Mouse (Mus musculus): ENCODE measurements around the gene Rfc2. TPM values are rescaled to one million over a fixed set of nuclear protein-coding genes. Genes with fewer than 3 reads are reported as not detected.
"Not testable (repeated sequence)": the region's sequence is repeated elsewhere in the genome, so short reads cannot be mapped to it uniquely, and the experiment has no call there.

Rfc2 gene
- polyA plus RNA-seq, 1 experiment = 124 TPM

DNA sequence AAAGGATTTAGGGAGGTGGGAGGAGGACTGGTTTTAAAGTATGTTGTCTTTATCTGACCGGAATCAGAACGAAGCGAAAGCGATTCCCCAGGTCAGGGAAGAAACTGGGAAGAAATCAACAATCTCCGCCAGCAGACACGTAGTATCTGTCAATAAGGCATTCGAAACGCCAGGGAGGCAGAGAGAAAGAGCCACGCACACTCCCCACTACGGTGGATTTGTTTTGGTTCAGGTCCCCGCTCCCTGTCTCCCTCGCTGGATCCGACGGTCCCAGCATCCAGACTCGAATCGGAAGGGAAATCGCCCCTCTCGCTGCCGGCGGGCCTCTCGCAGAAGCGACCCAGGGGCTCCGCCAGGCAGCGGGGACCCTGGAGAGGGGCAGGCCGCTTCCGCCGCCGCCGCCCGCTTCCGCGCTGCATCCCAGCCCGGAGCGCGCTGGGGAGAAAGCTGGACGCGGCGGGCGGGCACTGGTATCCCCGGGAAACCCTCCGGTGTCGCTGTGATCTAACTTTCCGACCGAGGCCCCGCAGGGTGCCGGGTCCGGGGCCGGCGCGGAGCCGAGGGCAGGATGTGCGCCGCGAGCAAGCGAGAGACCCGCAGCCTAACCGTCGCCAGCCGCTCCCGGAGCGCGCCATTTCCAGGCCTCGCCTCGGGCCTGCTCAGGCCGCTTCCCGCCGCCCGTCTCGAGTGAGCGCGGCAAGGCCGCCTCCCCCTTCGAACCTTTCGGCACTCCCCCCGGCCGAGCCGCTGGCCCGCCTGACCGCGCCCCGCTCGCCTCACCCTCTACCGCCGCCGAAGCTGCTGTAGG lies 57.5 kb downstream of the Rfc2 start:
- Histone ChIP-seq H3K27ac (ENCODE audit: insufficient read depth, low read length) (peak overlapping the region; percentile 71), H3K4me3 (ENCODE audit: insufficient read depth, low read length) (peak overlapping the region; percentile 53), H3K4me1 (ENCODE audit: control insufficient read depth, insufficient read depth, low read length) (peaks cover 4% of the 10 kb centered on the region)
- TF ChIP-seq CTCF (IDR thresholded peaks at IDR 0.05; ENCODE audit: extremely low read depth, insufficient read depth, low read length) (no peak), POLR2A (IDR thresholded peaks at IDR 0.05; ENCODE audit: extremely low read depth, insufficient read depth, low read length) (no peak)

DNA sequence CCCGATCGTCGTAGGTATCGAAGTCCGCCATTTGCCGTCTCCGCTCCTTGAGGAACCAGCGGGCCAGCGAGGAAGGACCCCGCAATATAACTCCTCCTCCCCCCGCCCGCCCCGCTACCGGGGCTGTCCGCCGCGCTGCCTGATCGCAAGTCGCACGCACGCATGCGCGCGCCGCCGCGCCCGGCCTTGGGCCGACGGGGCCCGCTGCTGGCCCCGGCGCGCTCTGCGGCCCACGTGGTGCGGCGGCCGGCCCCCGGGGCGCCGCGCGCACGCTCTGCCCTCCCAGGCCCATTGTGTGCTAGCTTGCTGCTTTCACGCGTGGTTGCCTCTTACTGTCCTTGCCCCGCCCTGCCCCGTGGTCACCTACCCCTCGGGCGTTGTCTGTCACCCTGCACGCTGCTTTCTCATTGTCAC lies 58.1 kb downstream of the Rfc2 start, which contains the start of gene Eif4h:
Gene Eif4h, minus strand, starts transcription at position 222 of the 414 bp plus-strand sequence.
- Histone ChIP-seq H3K4me1 (ENCODE audit: control insufficient read depth, insufficient read depth, low read length) (peaks cover 4% of the 10 kb centered on the region), H3K4me3 (ENCODE audit: insufficient read depth, low read length) (peak within 1 kb of the TSS; percentile 53), H3K27ac (ENCODE audit: insufficient read depth, low read length) (peak within 1 kb of the TSS; percentile 71)
- TF ChIP-seq CTCF (IDR thresholded peaks at IDR 0.05; ENCODE audit: extremely low read depth, insufficient read depth, low read length) (no peak), POLR2A (IDR thresholded peaks at IDR 0.05; ENCODE audit: extremely low read depth, insufficient read depth, low read length) (peak; percentile 90)

DNA sequence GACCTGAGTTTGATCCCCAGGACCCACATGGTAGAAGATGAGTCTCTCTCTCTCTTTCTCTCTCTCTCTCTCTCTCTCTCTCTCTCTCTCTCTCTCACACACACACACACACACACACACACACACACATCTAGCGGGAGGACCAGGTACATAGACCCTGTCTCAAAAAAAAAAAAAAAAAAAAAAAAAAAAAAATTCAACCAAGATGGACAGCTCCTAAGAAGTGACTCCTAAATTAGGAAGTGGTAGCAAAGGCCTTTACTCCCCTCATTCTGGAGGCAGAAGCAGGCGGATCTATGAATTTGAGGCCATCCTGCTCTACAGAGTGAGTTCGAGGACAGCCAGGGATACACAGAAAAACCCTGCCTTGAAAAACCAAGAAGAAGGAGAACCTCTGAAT lies 59.2 kb downstream of the Rfc2 start:
- Histone ChIP-seq H3K4me3 (ENCODE audit: insufficient read depth, low read length) (no peak overlapping the region), H3K4me1 (ENCODE audit: control insufficient read depth, insufficient read depth, low read length) (peaks cover 4% of the 10 kb centered on the region), H3K27ac (ENCODE audit: insufficient read depth, low read length) (no peak overlapping the region)
- no peak for TF ChIP-seq POLR2A (IDR thresholded peaks at IDR 0.05; ENCODE audit: extremely low read depth, insufficient read depth, low read length)
- no peak for TF ChIP-seq CTCF (IDR thresholded peaks at IDR 0.05; ENCODE audit: extremely low read depth, insufficient read depth, low read length)

DNA sequence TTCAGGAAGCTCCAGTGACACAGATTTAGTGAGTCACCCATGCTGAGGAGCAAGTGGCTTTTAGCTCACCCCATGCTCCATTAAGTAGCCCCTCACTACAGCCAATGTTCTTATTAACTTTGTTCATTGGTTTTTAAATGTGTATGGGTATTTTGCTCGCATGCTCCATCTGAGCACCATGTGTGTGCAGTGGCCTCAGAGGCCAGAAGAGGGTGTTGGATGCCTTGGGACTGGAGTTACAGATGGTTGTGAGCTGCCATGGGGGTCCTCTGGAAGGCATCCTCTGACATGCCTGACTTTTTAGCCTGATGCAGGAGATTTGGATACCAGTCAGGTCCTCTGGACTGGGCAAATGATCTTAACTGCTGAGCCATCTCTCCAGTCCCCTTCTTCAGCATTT lies 63.0 kb downstream of the Rfc2 start:
- Histone ChIP-seq H3K4me1 (ENCODE audit: control insufficient read depth, insufficient read depth, low read length) (no peaks in the 10 kb centered on the region; the same call in 1 of the 2 replicates), H3K27ac (ENCODE audit: insufficient read depth, low read length) (peak overlapping the region; percentile 55; the same call in 1 of the 2 replicates), H3K4me3 (ENCODE audit: insufficient read depth, low read length) (no peak overlapping the region)
- TF ChIP-seq POLR2A (IDR thresholded peaks at IDR 0.05; ENCODE audit: extremely low read depth, insufficient read depth, low read length) = no peak
- no peak for TF ChIP-seq CTCF (IDR thresholded peaks at IDR 0.05; ENCODE audit: extremely low read depth, insufficient read depth, low read length)

DNA sequence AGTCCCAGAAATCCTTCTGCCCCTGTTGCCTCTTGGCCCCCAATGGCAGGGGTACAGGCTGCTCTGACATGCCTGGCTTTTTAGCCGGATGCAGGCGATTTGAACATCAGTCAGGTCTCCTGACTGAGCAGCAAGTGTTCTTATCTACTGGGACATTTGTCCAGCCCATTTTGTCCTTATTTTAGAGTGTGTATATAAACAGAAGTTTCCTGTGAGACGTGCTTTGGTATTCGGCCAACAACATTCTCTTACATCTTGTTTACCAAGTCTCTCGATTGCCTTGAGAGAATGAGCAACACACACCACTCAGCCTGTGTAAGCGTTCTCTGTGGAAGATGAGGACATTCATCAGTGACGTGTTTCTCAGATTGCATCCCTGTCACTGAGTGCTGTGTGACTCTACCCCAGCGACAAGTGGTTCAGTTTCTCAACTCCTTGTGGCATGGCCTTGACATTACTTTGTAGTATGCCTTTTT lies 63.5 kb downstream of the Rfc2 start:
- no peak for TF ChIP-seq POLR2A (IDR thresholded peaks at IDR 0.05; ENCODE audit: extremely low read depth, insufficient read depth, low read length)
- no peak for TF ChIP-seq CTCF (IDR thresholded peaks at IDR 0.05; ENCODE audit: extremely low read depth, insufficient read depth, low read length)
- H3K27ac ChIP-seq (ENCODE audit: insufficient read depth, low read length) = peak overlapping the region; percentile 90
- no peaks in the 10 kb centered on the region; the same call in 1 of the 2 replicates for H3K4me1 ChIP-seq (ENCODE audit: control insufficient read depth, insufficient read depth, low read length)
- H3K4me3 ChIP-seq (ENCODE audit: insufficient read depth, low read length) = no peak overlapping the region

DNA sequence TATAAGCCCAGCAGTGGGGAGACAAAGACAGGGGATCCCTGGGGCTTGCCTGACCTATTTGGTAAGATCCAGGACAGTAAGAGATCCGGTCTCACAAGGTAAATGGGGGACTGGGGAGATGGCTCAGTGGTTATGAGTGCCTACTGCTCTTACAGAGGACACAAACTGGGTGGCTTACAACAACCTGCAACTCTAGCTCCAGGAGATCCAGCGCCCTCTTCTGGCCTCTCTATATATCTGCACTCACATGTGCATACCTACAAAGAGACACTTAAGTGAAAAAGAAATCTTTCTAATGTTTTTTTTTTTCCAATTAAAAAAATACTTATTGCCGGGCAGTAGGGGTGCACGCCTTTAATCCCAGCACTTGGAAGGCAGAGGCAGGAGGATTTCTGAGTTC lies 65.3 kb downstream of the Rfc2 start:
- Histone ChIP-seq H3K4me1 (ENCODE audit: control insufficient read depth, insufficient read depth, low read length) (no peaks in the 10 kb centered on the region), H3K27ac (ENCODE audit: insufficient read depth, low read length) (no peak overlapping the region), H3K4me3 (ENCODE audit: insufficient read depth, low read length) (no peak overlapping the region)
- TF ChIP-seq CTCF (IDR thresholded peaks at IDR 0.05; ENCODE audit: extremely low read depth, insufficient read depth, low read length) = no peak
- no peak for TF ChIP-seq POLR2A (IDR thresholded peaks at IDR 0.05; ENCODE audit: extremely low read depth, insufficient read depth, low read length)

DNA sequence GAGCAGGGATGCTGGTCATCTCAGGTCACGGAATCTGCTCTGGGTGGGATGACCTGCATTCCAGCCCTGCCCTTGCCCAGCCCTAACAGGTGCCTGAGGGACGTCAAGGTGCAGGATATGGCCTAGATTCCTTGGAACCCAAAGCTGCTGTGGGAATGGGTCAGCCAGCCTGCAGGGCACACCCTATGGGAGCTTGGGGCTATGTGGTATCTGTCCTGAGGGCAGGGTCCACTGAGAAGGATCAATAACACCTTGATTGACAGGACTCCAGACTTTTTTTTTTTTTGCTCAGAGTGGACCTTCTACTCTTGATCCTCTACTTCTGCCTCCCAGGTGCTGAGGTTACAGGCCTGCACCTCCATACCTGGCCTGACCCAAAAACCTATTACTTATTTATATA lies 66.2 kb downstream of the Rfc2 start:
- no peak overlapping the region for H3K4me3 ChIP-seq (ENCODE audit: insufficient read depth, low read length)
- TF ChIP-seq POLR2A (IDR thresholded peaks at IDR 0.05; ENCODE audit: extremely low read depth, insufficient read depth, low read length) (no peak), CTCF (IDR thresholded peaks at IDR 0.05; ENCODE audit: extremely low read depth, insufficient read depth, low read length) (no peak)
- H3K4me1 ChIP-seq (ENCODE audit: control insufficient read depth, insufficient read depth, low read length) = no peaks in the 10 kb centered on the region
- no peak overlapping the region for H3K27ac ChIP-seq (ENCODE audit: insufficient read depth, low read length)

DNA sequence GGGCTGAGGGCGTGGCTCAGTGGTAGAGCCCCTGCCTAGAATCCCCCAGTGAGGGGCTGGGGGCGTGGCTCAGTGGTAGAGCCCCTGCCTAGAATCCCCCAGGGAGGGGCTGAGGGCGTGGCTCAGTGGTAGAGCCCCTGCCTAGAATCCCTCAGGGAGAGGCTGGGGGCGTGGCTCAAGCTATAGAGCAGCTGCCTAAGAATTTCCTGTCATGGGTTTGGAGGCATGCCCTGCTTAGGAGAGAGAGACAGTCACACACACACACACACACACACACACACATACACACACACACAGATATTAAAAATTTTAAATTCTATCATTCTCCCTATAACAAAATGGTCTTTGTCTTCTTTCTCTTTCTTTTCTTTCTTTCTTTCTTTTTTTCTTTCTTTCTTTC lies 67.8 kb downstream of the Rfc2 start:
- H3K27ac ChIP-seq (ENCODE audit: insufficient read depth, low read length); H3K4me1 ChIP-seq (ENCODE audit: control insufficient read depth, insufficient read depth, low read length); H3K4me3 ChIP-seq (ENCODE audit: insufficient read depth, low read length): not testable (repeated sequence)

DNA sequence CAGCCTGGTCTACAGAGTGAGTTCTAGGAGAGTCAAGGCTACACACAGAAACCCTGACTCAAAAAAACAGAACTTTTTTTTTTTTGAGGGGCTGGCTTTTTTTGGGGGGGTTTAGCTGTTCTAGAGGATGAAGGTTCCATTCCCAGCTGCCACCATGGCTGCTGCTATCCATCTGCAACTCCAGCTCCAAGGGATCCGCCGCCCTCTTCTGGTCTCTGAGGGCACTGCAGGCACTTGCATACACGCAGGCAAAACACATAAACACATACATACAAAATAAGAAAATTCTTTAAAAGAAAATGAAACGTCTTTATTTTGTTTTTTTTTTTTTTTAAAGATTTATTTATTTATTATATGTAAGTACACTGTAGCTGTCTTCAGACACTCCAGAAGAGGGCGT lies 69.8 kb downstream of the Rfc2 start:
- Histone ChIP-seq H3K4me3 (ENCODE audit: insufficient read depth, low read length) (no peak overlapping the region), H3K4me1 (ENCODE audit: control insufficient read depth, insufficient read depth, low read length) (no peaks in the 10 kb centered on the region)
- TF ChIP-seq CTCF (IDR thresholded peaks at IDR 0.05; ENCODE audit: extremely low read depth, insufficient read depth, low read length) (0 out of 2 replicates have a peak, but pooled peaks have one; percentile 28), POLR2A (IDR thresholded peaks at IDR 0.05; ENCODE audit: extremely low read depth, insufficient read depth, low read length) (no peak)

More for the DNA sequence above, 69.8 kb downstream of the Rfc2 start:
- no peak overlapping the region for H3K27ac ChIP-seq (ENCODE audit: insufficient read depth, low read length)

Other genes with a start within 250 kb of the Rfc2 start
- 31.2 and 31.9 TPM in 2 replicates for gene Gtf2ird1, start 124.7 kb upstream of the Rfc2 start, polyA plus RNA-seq (2012; rRNA removed)
- 74.1 and 77.0 TPM in 2 replicates for gene Clip2, start 28.9 kb upstream of the Rfc2 start, polyA plus RNA-seq (2012; rRNA removed)
- gene Syna, start 21.2 kb upstream of the Rfc2 start, polyA plus RNA-seq (2012; rRNA removed) = 0.06 and 0.49 TPM in 2 replicates
- 4.9 and 5.4 TPM in 2 replicates for gene Lat2, start 33.7 kb downstream of the Rfc2 start, polyA plus RNA-seq (2012; rRNA removed)
- gene Eif4h, start 58.1 kb downstream of the Rfc2 start, polyA plus RNA-seq (2012; rRNA removed) = 360 and 369 TPM in 2 replicates
- gene Limk1, start 107.2 kb downstream of the Rfc2 start, polyA plus RNA-seq (2012; rRNA removed) = 49.9 and 53.1 TPM in 2 replicates
- 11.1 and 11.6 TPM in 2 replicates for gene Eln, start 166.0 kb downstream of the Rfc2 start, polyA plus RNA-seq (2012; rRNA removed)

All from cortical plate, adult 2 months (tissue).